Mouse (Mus musculus) gastrocnemius, postnatal 10 days (tissue): ENCODE measurements around the gene Chgb. TPM values are rescaled to one million over a fixed set of nuclear protein-coding genes. Genes with fewer than 3 reads are reported as not detected.

Experiments used
- total RNA-seq, 2 experiments: library from RNA; stranded (reverse); gene quantifications; 2 replicates each; pipeline ENCODE4 v1.2.3; 2021

The Chgb gene
- total RNA-seq, 2 experiments from 2014 or later: 0.42 to 0.52 TPM

Other genes starting within 250 kb of the Chgb start
- gene Gpcpd1, start 193.5 kb upstream of the Chgb start, total RNA-seq: 10 to 100 TPM; 72.0 to 72.4 TPM
- gene Shld1, start 94.3 kb upstream of the Chgb start, total RNA-seq: 1 to 10 TPM; 3.6 to 5.7 TPM
- 1 to 10 TPM; 7.9 to 9.8 TPM for gene Trmt6, start 34.8 kb downstream of the Chgb start, total RNA-seq
- 1 to 10 TPM; 1.5 to 2.1 TPM for gene Mcm8, start 34.9 kb downstream of the Chgb start, total RNA-seq
- 10 to 100 TPM; 17.1 to 19.0 TPM for gene Crls1, start 65.4 kb downstream of the Chgb start, total RNA-seq
- under 1 TPM; 0.07 to 0.09 TPM for gene Lrrn4, start 99.6 kb downstream of the Chgb start, total RNA-seq
- gene Fermt1, start 164.6 kb downstream of the Chgb start, total RNA-seq: not detected